Comparison of ENCODE assay signal across 18 mouse cellular contexts in the genomic region with DNA sequence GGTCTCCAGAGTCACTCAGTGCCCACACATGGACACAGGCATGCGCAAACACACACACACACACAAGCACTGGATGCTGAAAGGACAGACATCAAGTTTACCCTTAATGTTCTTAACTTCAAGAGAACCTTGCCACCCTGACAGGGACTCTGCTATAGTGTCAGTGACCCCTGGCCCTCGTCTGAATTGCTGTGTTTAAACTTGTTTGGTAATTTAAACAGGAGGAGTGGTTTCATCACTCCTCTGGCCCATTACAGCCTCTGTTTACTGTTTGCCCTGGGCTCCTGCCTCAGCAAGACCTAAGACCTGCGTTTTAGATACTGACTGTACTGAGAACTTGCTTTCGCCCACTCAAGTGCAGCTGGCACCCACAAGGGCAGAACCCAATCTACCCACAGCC.
DNase-seq lines count a peak whose midpoint lies in the region; ATAC-seq and TF ChIP-seq lines count a peak whose summit lies in the region.
"Had no signal": no experiment of that assay in that cellular context is flagged by ENCODE, and none has a peak within 500 bp of the region (broad histone marks: within the 10 kb centered on the region; RNA-seq: fewer than 3 reads in every experiment).

No protein-coding gene starts in this region.

- H3K27ac ChIP-seq in midbrain, embryonic 10.5 days (replicated peaks), result peak overlapping the region; percentile 63
- no peak overlapping the region for H3K27ac ChIP-seq in midbrain, postnatal 0 days (ENCODE audit: low read depth, low read length)
- H3K27ac ChIP-seq in liver, adult 2 months (replicated peaks; ENCODE audit: insufficient read depth, low read depth, low read length), result no peak overlapping the region
- no peak overlapping the region for H3K27ac ChIP-seq in liver, embryonic 16.5 days (ENCODE audit: low read length)
- H3K27ac ChIP-seq: heart, adult 2 months; hindbrain, embryonic 13.5 days; limb, embryonic 12.5 days had no signal

- peaks cover 6% of the 10 kb centered on the region; the same call in 1 of the 2 replicates for H3K36me3 ChIP-seq in midbrain, embryonic 10.5 days
- H3K36me3 ChIP-seq in midbrain, postnatal 0 days (ENCODE audit: insufficient read depth, low read length), result no peaks in the 10 kb centered on the region
- no peaks in the 10 kb centered on the region for H3K36me3 ChIP-seq in liver, adult 2 months (ENCODE audit: control insufficient read depth, insufficient read depth, low read length)
- no peaks in the 10 kb centered on the region for H3K36me3 ChIP-seq in liver, embryonic 16.5 days (ENCODE audit: control insufficient read depth, insufficient read depth)
- H3K36me3 ChIP-seq: forebrain, embryonic 12.5 days; hindbrain, embryonic 13.5 days had no signal

- peaks cover 71% of the 10 kb centered on the region for H3K4me1 ChIP-seq in midbrain, embryonic 10.5 days
- peaks cover 12% of the 10 kb centered on the region; the same call in 1 of the 2 replicates for H3K4me1 ChIP-seq in midbrain, postnatal 0 days (ENCODE audit: insufficient read depth, low read length)
- H3K4me1 ChIP-seq in liver, adult 2 months (ENCODE audit: control insufficient read depth, insufficient read depth, low read length), result no peaks in the 10 kb centered on the region
- no peaks in the 10 kb centered on the region for H3K4me1 ChIP-seq in liver, embryonic 16.5 days (ENCODE audit: control insufficient read depth, low read depth, low read length)

- peak; percentile 25 for DNase-seq in embryo, embryonic 10 days (ENCODE audit: low spot score)
- no peak for DNase-seq in embryo, embryonic 10.5 days (ENCODE audit: low spot score)
- no peak for DNase-seq in midbrain, embryonic 10.5 days (ENCODE audit: low spot score)
- DNase-seq in midbrain, postnatal 0 days (ENCODE audit: low spot score), result no peak
- DNase-seq in liver, adult 2 months (ENCODE audit: extremely low read depth, low read depth, low spot score), result peak; percentile 53
- DNase-seq in layer of hippocampus, adult 11-12 months (ENCODE audit: low spot score), result no peak
- no peak for DNase-seq in thymus, adult 18-20 months
- DNase-seq: adrenal gland, postnatal 14 days; cerebellum, adult 9-10 months; gastrocnemius, postnatal 25 days; heart, adult 2 months; kidney, adult 8-10 months had no signal

- no peak for TF ChIP-seq CTCF in midbrain, postnatal 0 days (IDR thresholded peaks at IDR 0.05)
- TF ChIP-seq CTCF in liver, adult 2 months (IDR thresholded peaks at IDR 0.05; ENCODE audit: low read depth, low read length), result no peak

- no peaks in the 10 kb centered on the region for H3K79me2 ChIP-seq in liver, adult 2 months (ENCODE audit: control insufficient read depth, insufficient read depth, low read length)

- H3K4me2 ChIP-seq in midbrain, postnatal 0 days (ENCODE audit: low read depth, low read length, poor library complexity, severe bottlenecking), result no peak overlapping the region
- H3K4me2 ChIP-seq in liver, embryonic 16.5 days (ENCODE audit: low read depth, low read length), result no peak overlapping the region
- H3K4me2 ChIP-seq: forebrain, embryonic 12.5 days; hindbrain, embryonic 13.5 days; limb, embryonic 12.5 days; lung, embryonic 14.5 days had no signal

- H3K27me3 ChIP-seq in midbrain, embryonic 10.5 days (ENCODE audit: low read depth, poor library complexity, severe bottlenecking), result no peaks in the 10 kb centered on the region
- H3K27me3 ChIP-seq in midbrain, postnatal 0 days (ENCODE audit: insufficient read depth, low read length), result no peaks in the 10 kb centered on the region
- no peaks in the 10 kb centered on the region for H3K27me3 ChIP-seq in liver, adult 2 months (ENCODE audit: control insufficient read depth, insufficient read depth, low read length)
- no peaks in the 10 kb centered on the region for H3K27me3 ChIP-seq in liver, embryonic 16.5 days (ENCODE audit: control insufficient read depth, insufficient read depth, low read depth, low read length)
- H3K27me3 ChIP-seq: forebrain, embryonic 12.5 days; hindbrain, embryonic 13.5 days; limb, embryonic 12.5 days had no signal

- ATAC-seq in midbrain, postnatal 0 days (ENCODE audit: low FRiP score), result no peak
- ATAC-seq in liver, embryonic 16.5 days (ENCODE audit: low read depth), result peak; percentile 80
- ATAC-seq: inflammation-experienced regulatory T-cells, adult 6 months had no signal

- H3K4me3 ChIP-seq in midbrain, embryonic 10.5 days, result no peak overlapping the region
- no peak overlapping the region for H3K4me3 ChIP-seq in midbrain, postnatal 0 days (ENCODE audit: low read depth, low read length)
- H3K4me3 ChIP-seq in liver, adult 2 months (ENCODE audit: insufficient read depth, low read depth, low read length), result no peak overlapping the region
- no peak overlapping the region for H3K4me3 ChIP-seq in liver, embryonic 16.5 days (ENCODE audit: low read depth, low read length)
- H3K4me3 ChIP-seq: forebrain, embryonic 12.5 days; heart, adult 2 months; hindbrain, embryonic 13.5 days; limb, embryonic 12.5 days had no signal

- no peaks in the 10 kb centered on the region for H3K9me3 ChIP-seq in midbrain, embryonic 10.5 days (replicated peaks)
- H3K9me3 ChIP-seq in midbrain, postnatal 0 days (ENCODE audit: low read length), result no peaks in the 10 kb centered on the region
- no peaks in the 10 kb centered on the region for H3K9me3 ChIP-seq in liver, embryonic 16.5 days (replicated peaks; ENCODE audit: control insufficient read depth, low read length)
- H3K9me3 ChIP-seq: forebrain, embryonic 12.5 days; hindbrain, embryonic 13.5 days; limb, embryonic 12.5 days had no signal

- TF ChIP-seq POLR2A in liver, adult 2 months (IDR thresholded peaks at IDR 0.05; ENCODE audit: extremely low read depth, insufficient read depth, low read length), result no peak

- 65% methylated on average over 4 of the region's 4 CpGs for WGBS in midbrain, embryonic 10.5 days
- WGBS in midbrain, postnatal 0 days, result 69% methylated on average over 4 of the region's 4 CpGs
- 20% methylated on average over 4 of the region's 4 CpGs for WGBS in liver, adult 2 months
- 46% methylated on average over 4 of the region's 4 CpGs for WGBS in liver, embryonic 16.5 days (ENCODE audit: insufficient replicate concordance)

- H3K9ac ChIP-seq in midbrain, postnatal 0 days (replicated peaks; ENCODE audit: low read length, poor library complexity, severe bottlenecking), result no peak overlapping the region
- H3K9ac ChIP-seq in liver, adult 2 months (ENCODE audit: low read depth, low read length), result no peak overlapping the region
- H3K9ac ChIP-seq in liver, embryonic 16.5 days (ENCODE audit: low read depth, low read length), result no peak overlapping the region
- H3K9ac ChIP-seq: forebrain, embryonic 12.5 days; hindbrain, embryonic 13.5 days; limb, embryonic 12.5 days; lung, embryonic 14.5 days had no signal

Comparison
In these comparisons a context has a peak if more than half of its experiments do, and no peak if none do; other contexts are left out.
1. DNase-seq: peak in embryo, embryonic 10 days (single experiment) and liver, adult 2 months (single experiment); none in embryo, embryonic 10.5 days (single experiment), midbrain, embryonic 10.5 days (single experiment), midbrain, postnatal 0 days (single experiment), layer of hippocampus, adult 11-12 months (single experiment) and thymus, adult 18-20 months (0 of 2).